Mouse (Mus musculus) heart, embryonic 16.5 days (tissue): ENCODE results near the gene Gabra5. TPM values are rescaled to one million over a fixed set of nuclear protein-coding genes. Genes with fewer than 3 reads are reported as not detected.

Source experiments
- ATAC-seq: fragments of 200-750 bp; cut with Nextera tagmentation; replicated peaks from 2 replicates; pipeline ENCODE4 v1.8.0; 2017; ENCODE audit warnings: moderate number of reproducible peaks; ENCODE audit not compliant: insufficient read depth, low FRiP score; ENCODE audit errors: extremely low read depth
- H3K27ac ChIP-seq: fragments of 300-500 bp; sonication (generic); 2 replicates; pipeline ENCODE4 v1.5.1; 2014; ENCODE audit warnings: mild to moderate bottlenecking, low read length, control low read depth, moderate library complexity
- H3K27me3 ChIP-seq: fragments of 300-500 bp; sonication (generic); 2 replicates; pipeline ENCODE4 v1.6.1; 2014; ENCODE audit warnings: low read length, mixed read lengths; ENCODE audit not compliant: control insufficient read depth, insufficient read depth
- H3K36me3 ChIP-seq: fragments of 300-500 bp; sonication (generic); 2 replicates; pipeline ENCODE4 v1.6.1; 2014; ENCODE audit not compliant: control insufficient read depth, insufficient read depth
- H3K4me1 ChIP-seq: fragments of 300-500 bp; sonication (generic); 2 replicates; pipeline ENCODE4 v1.6.1; 2014; ENCODE audit warnings: low read length, mixed read lengths; ENCODE audit not compliant: control insufficient read depth, insufficient read depth
- H3K4me2 ChIP-seq: fragments of 300-500 bp; sonication (generic); 2 replicates; pipeline ENCODE4 v1.6.1; 2014; ENCODE audit warnings: low read depth, mild to moderate bottlenecking, control low read depth, low read length
- H3K4me3 ChIP-seq: fragments of 300-500 bp; sonication (generic); 2 replicates; pipeline ENCODE4 v1.5.1; 2014; ENCODE audit warnings: mild to moderate bottlenecking, control low read depth, low read length
- H3K9ac ChIP-seq: fragments of 300-500 bp; sonication (generic); 2 replicates; pipeline ENCODE4 v1.6.1; 2014; ENCODE audit warnings: low read length, control low read depth
- H3K9me3 ChIP-seq: fragments of 300-500 bp; sonication (generic); replicated peaks from 2 replicates; pipeline ENCODE4 v1.6.1; 2016; ENCODE audit warnings: low read length; ENCODE audit not compliant: control insufficient read depth
- WGBS: fragments of 180-500 bp; shearing (Covaris S2); extraction: QIAGEN DNeasy Blood & Tissue Kit; methylation state at CpG from one replicate; pipeline ENCODE4 v1.1.7; 2014; 5-methylcytosine and 5-hydroxymethylcytosine counted together
- polyA plus RNA-seq: library from polyadenylated mRNA; unstranded; fragments of >200 nt; fragmentation: Nextera tagmentation; extraction: Ambion mirVana; gene quantifications from 2 replicates; pipeline ENCODE4 v1.2.1, GENCODE M21; 2015

The Gabra5 gene
- polyA plus RNA-seq, 1 experiment from 2014 or later: not detected

GRCm38 (mm10) chr7:57486907-57487306 lies 23.0 kb downstream of the Gabra5 start:
- Histone ChIP-seq H3K36me3 (no peaks in the 10 kb centered on the region), H3K27me3 (no peaks in the 10 kb centered on the region), H3K9me3 (no peaks in the 10 kb centered on the region), H3K4me3 (no peak overlapping the region), H3K9ac (no peak overlapping the region), H3K4me1 (no peaks in the 10 kb centered on the region), H3K4me2 (no peak overlapping the region), H3K27ac (no peak overlapping the region)
- WGBS: 67% methylated on average over 6 of the region's 6 CpGs
- no peak for ATAC-seq

- Histone ChIP-seq H3K9me3 (no peaks in the 10 kb centered on the region), H3K27me3 (no peaks in the 10 kb centered on the region), H3K27ac (no peak overlapping the region), H3K4me3 (no peak overlapping the region), H3K9ac (no peak overlapping the region), H3K36me3 (no peaks in the 10 kb centered on the region), H3K4me2 (no peak overlapping the region), H3K4me1 (no peaks in the 10 kb centered on the region)
- ATAC-seq: no peak
These were observed 27.0 kb downstream of the Gabra5 start for GRCm38 (mm10) chr7:57482896-57483295.

GRCm38 (mm10) chr7:57473811-57474525 lies 35.9 kb downstream of the Gabra5 start:
- Histone ChIP-seq H3K27ac (no peak overlapping the region), H3K9ac (no peak overlapping the region), H3K4me2 (no peak overlapping the region), H3K4me3 (no peak overlapping the region), H3K27me3 (no peaks in the 10 kb centered on the region), H3K9me3 (no peaks in the 10 kb centered on the region), H3K36me3 (no peaks in the 10 kb centered on the region), H3K4me1 (no peaks in the 10 kb centered on the region)
- 69% methylated on average over 4 of the region's 4 CpGs for WGBS
- no peak for ATAC-seq

- H3K4me2 ChIP-seq: no peak overlapping the region
- ATAC-seq: no peak
- H3K9ac ChIP-seq: no peak overlapping the region
- no peaks in the 10 kb centered on the region for H3K4me1 ChIP-seq
- no peaks in the 10 kb centered on the region for H3K36me3 ChIP-seq
- 79% methylated on average over 1 of the region's 1 CpGs for WGBS
- no peaks in the 10 kb centered on the region for H3K9me3 ChIP-seq
- no peak overlapping the region for H3K27ac ChIP-seq
- no peak overlapping the region for H3K4me3 ChIP-seq
- H3K27me3 ChIP-seq: no peaks in the 10 kb centered on the region
These were observed 38.5 kb downstream of the Gabra5 start for GRCm38 (mm10) chr7:57471316-57471715.

- H3K4me3 ChIP-seq: no peak overlapping the region
- WGBS: 57% methylated on average over 5 of the region's 5 CpGs
- no peak overlapping the region for H3K4me2 ChIP-seq
- H3K27ac ChIP-seq: no peak overlapping the region
- H3K9ac ChIP-seq: no peak overlapping the region
- H3K36me3 ChIP-seq: no peaks in the 10 kb centered on the region
- no peaks in the 10 kb centered on the region for H3K9me3 ChIP-seq
- no peaks in the 10 kb centered on the region for H3K27me3 ChIP-seq
- ATAC-seq: no peak
- H3K4me1 ChIP-seq: no peaks in the 10 kb centered on the region
These were observed 49.5 kb downstream of the Gabra5 start for GRCm38 (mm10) chr7:57460354-57460753.

GRCm38 (mm10) chr7:57448239-57448638 lies 61.6 kb downstream of the Gabra5 start:
- Histone ChIP-seq H3K27ac (no peak overlapping the region), H3K9ac (no peak overlapping the region), H3K4me1 (no peaks in the 10 kb centered on the region), H3K9me3 (no peaks in the 10 kb centered on the region; the same call in 1 of the 2 replicates), H3K27me3 (no peaks in the 10 kb centered on the region), H3K4me2 (no peak overlapping the region), H3K4me3 (no peak overlapping the region), H3K36me3 (no peaks in the 10 kb centered on the region)
- no peak for ATAC-seq
- WGBS: 53% methylated on average over 1 of the region's 1 CpGs

- no peaks in the 10 kb centered on the region for H3K4me1 ChIP-seq
- WGBS: 82% methylated on average over 1 of the region's 1 CpGs
- no peak overlapping the region for H3K4me2 ChIP-seq
- H3K36me3 ChIP-seq: no peaks in the 10 kb centered on the region
- H3K27me3 ChIP-seq: no peaks in the 10 kb centered on the region
- no peak for ATAC-seq
- no peak overlapping the region for H3K27ac ChIP-seq
- H3K9me3 ChIP-seq: no peaks in the 10 kb centered on the region
- no peak overlapping the region for H3K9ac ChIP-seq
- no peak overlapping the region for H3K4me3 ChIP-seq
These were observed 87.2 kb downstream of the Gabra5 start for GRCm38 (mm10) chr7:57422675-57423074.

GRCm38 (mm10) chr7:57421044-57421443 lies 88.8 kb downstream of the Gabra5 start:
- Histone ChIP-seq H3K9me3 (no peaks in the 10 kb centered on the region), H3K4me1 (no peaks in the 10 kb centered on the region), H3K36me3 (no peaks in the 10 kb centered on the region), H3K4me2 (no peak overlapping the region), H3K9ac (no peak overlapping the region), H3K4me3 (no peak overlapping the region), H3K27ac (no peak overlapping the region), H3K27me3 (no peaks in the 10 kb centered on the region)
- no peak for ATAC-seq
- WGBS: 63% methylated on average over 1 of the region's 1 CpGs

GRCm38 (mm10) chr7:57419392-57419791 lies 90.5 kb downstream of the Gabra5 start, which contains the start of gene Gabrb3:
TSS of gene Gabrb3 (plus strand) at chr7:57419692.
- Histone ChIP-seq H3K9ac (no peak within 1 kb of the TSS), H3K4me2 (no peak within 1 kb of the TSS), H3K9me3 (no peaks in the 10 kb centered on the region), H3K36me3 (no peaks in the 10 kb centered on the region), H3K27me3 (no peaks in the 10 kb centered on the region), H3K27ac (no peak within 1 kb of the TSS), H3K4me3 (no peak within 1 kb of the TSS), H3K4me1 (no peaks in the 10 kb centered on the region)
- no peak for ATAC-seq
- WGBS: 62% methylated on average over 2 of the region's 2 CpGs
